Mouse (Mus musculus): ENCODE data around the gene Slc22a23.

GRCm38 (mm10) chr13:34370281-34370825, 25.4 kb upstream of the Slc22a23 start:
- TF ChIP-seq POLR2A (IDR thresholded peaks at IDR 0.05; ENCODE audit: control insufficient read depth, extremely low read depth, insufficient read depth, low read length, poor library complexity) (no peak), CTCF (IDR thresholded peaks at IDR 0.05; ENCODE audit: borderline replicate concordance, control insufficient read depth, extremely low read depth, insufficient read depth, low read length, poor library complexity) (no peak)

Measured in thymus, adult 2 months (tissue).